Mouse (Mus musculus) forebrain, embryonic 12.5 days (tissue): ENCODE measurements at regions not wholly inside any gene's neighbourhood (a gene's known extent, or its start where the extent isn't known, plus 50 kb on each side); places are given as distances from the start of the nearest gene placed in this dataset.
A peak's percentile ranks its signal among the peaks of the same experiment; 100 is the strongest.

ENCODE experiments used
- ATAC-seq: fragments of 200-750 bp; cut with Nextera tagmentation; 2 replicates; pipeline ENCODE4 v1.8.0; 2017; ENCODE audit warnings: moderate TSS enrichment; ENCODE audit not compliant: low FRiP score
- H3K27ac ChIP-seq: fragments of 300-500 bp; sonication (generic); 2 replicates; pipeline ENCODE4 v1.5.1; 2016; ENCODE audit warnings: mild to moderate bottlenecking
- H3K27me3 ChIP-seq: fragments of 300-500 bp; sonication (generic); 2 replicates; pipeline ENCODE4 v1.6.1; 2016; ENCODE audit warnings: mild to moderate bottlenecking
- H3K36me3 ChIP-seq: fragments of 300-500 bp; sonication (generic); replicated peaks from 2 replicates; pipeline ENCODE4 v1.6.1; 2016; ENCODE audit warnings: mild to moderate bottlenecking
- H3K4me1 ChIP-seq: fragments of 300-500 bp; sonication (generic); 2 replicates; pipeline ENCODE4 v1.6.1; 2016
- H3K4me2 ChIP-seq: fragments of 300-500 bp; sonication (generic); 2 replicates; pipeline ENCODE4 v1.6.1; 2016; ENCODE audit warnings: mild to moderate bottlenecking, moderate library complexity
- H3K4me3 ChIP-seq: fragments of 300-500 bp; sonication (generic); replicated peaks from 2 replicates; pipeline ENCODE4 v1.5.1; 2016; ENCODE audit warnings: mild to moderate bottlenecking
- H3K9ac ChIP-seq: fragments of 300-500 bp; sonication (generic); 2 replicates; pipeline ENCODE4 v1.6.1; 2016; ENCODE audit warnings: mild to moderate bottlenecking
- H3K9me3 ChIP-seq: fragments of 300-500 bp; sonication (generic); 2 replicates; pipeline ENCODE4 v1.6.1; 2016
- WGBS: fragments of 180-500 bp; shearing (Covaris S2); methylation state at CpG from one replicate; pipeline ENCODE4 v1.1.7; 2016; 5-methylcytosine and 5-hydroxymethylcytosine counted together

- peak overlapping the region; percentile 32 for H3K4me2 ChIP-seq
- H3K4me3 ChIP-seq: no peak overlapping the region
These were observed 412.3 kb downstream of the Epha4 start for GRCm38 (mm10) chr1:77102421-77103133.

GRCm38 (mm10) chr1:77109861-77110785 is 404.8 kb downstream of the Epha4 start:
- peaks cover 7% of the 10 kb centered on the region for H3K4me1 ChIP-seq
- ATAC-seq: no peak
- no peaks in the 10 kb centered on the region for H3K27me3 ChIP-seq
- WGBS: 50% methylated on average over 6 of the region's 6 CpGs
- no peaks in the 10 kb centered on the region for H3K9me3 ChIP-seq
- H3K4me3 ChIP-seq: no peak overlapping the region
- H3K4me2 ChIP-seq: no peak overlapping the region
- no peak overlapping the region for H3K9ac ChIP-seq
- H3K27ac ChIP-seq: no peak overlapping the region; the same call in 1 of the 2 replicates
- H3K36me3 ChIP-seq: no peaks in the 10 kb centered on the region

More at GRCm38 (mm10) chr1:77102421-77103133, 412.3 kb downstream of the Epha4 start:
- H3K36me3 ChIP-seq: no peaks in the 10 kb centered on the region
- peaks cover 9% of the 10 kb centered on the region for H3K27me3 ChIP-seq
- ATAC-seq: peak; percentile 11; the same call in 1 of the 2 replicates
- 26% methylated on average over 13 of the region's 13 CpGs for WGBS
- H3K9me3 ChIP-seq: no peaks in the 10 kb centered on the region
- peaks cover 19% of the 10 kb centered on the region for H3K4me1 ChIP-seq
- no peak overlapping the region for H3K9ac ChIP-seq
- H3K27ac ChIP-seq: no peak overlapping the region

GRCm38 (mm10) chr1:77128411-77128810 is 386.5 kb downstream of the Epha4 start:
- 43% methylated on average over 3 of the region's 3 CpGs for WGBS
- no peak overlapping the region for H3K9ac ChIP-seq
- no peaks in the 10 kb centered on the region for H3K9me3 ChIP-seq
- H3K27me3 ChIP-seq: no peaks in the 10 kb centered on the region; the same call in 1 of the 2 replicates
- no peak for ATAC-seq
- 0 out of 2 replicates have a peak overlapping the region, but pooled peaks have one; percentile 36 for H3K27ac ChIP-seq
- H3K36me3 ChIP-seq: no peaks in the 10 kb centered on the region
- H3K4me2 ChIP-seq: no peak overlapping the region
- H3K4me1 ChIP-seq: peaks cover 9% of the 10 kb centered on the region; the same call in 1 of the 2 replicates
- no peak overlapping the region for H3K4me3 ChIP-seq

- WGBS: 3% methylated on average over 6 of the region's 6 CpGs
- Histone ChIP-seq H3K27ac (no peak overlapping the region), H3K36me3 (no peaks in the 10 kb centered on the region), H3K9me3 (no peaks in the 10 kb centered on the region), H3K4me1 (peaks cover 6% of the 10 kb centered on the region; the same call in 1 of the 2 replicates), H3K9ac (no peak overlapping the region), H3K4me2 (no peak overlapping the region), H3K4me3 (no peak overlapping the region), H3K27me3 (0 out of 2 replicates have a peak, but pooled peaks cover 9% of the 10 kb centered on the region)
- no peak for ATAC-seq
These were observed 377.2 kb downstream of the Epha4 start for GRCm38 (mm10) chr1:77137663-77138062.

- no peak overlapping the region for H3K9ac ChIP-seq
- WGBS: 52% methylated on average over 7 of the region's 7 CpGs
- H3K4me1 ChIP-seq: peaks cover 6% of the 10 kb centered on the region; the same call in 1 of the 2 replicates
- H3K9me3 ChIP-seq: no peaks in the 10 kb centered on the region
- no peak overlapping the region for H3K27ac ChIP-seq
- H3K27me3 ChIP-seq: 0 out of 2 replicates have a peak, but pooled peaks cover 8% of the 10 kb centered on the region
- no peaks in the 10 kb centered on the region for H3K36me3 ChIP-seq
- H3K4me2 ChIP-seq: no peak overlapping the region
- no peak overlapping the region for H3K4me3 ChIP-seq
- no peak for ATAC-seq
These were observed 374.0 kb downstream of the Epha4 start for GRCm38 (mm10) chr1:77140906-77141305.

GRCm38 (mm10) chr1:77148052-77148451 is 366.8 kb downstream of the Epha4 start:
- no peak overlapping the region for H3K27ac ChIP-seq
- H3K4me2 ChIP-seq: no peak overlapping the region
- H3K9ac ChIP-seq: no peak overlapping the region
- WGBS: 96% methylated on average over 4 of the region's 4 CpGs
- H3K36me3 ChIP-seq: no peaks in the 10 kb centered on the region
- H3K4me1 ChIP-seq: no peaks in the 10 kb centered on the region
- no peaks in the 10 kb centered on the region for H3K27me3 ChIP-seq
- H3K4me3 ChIP-seq: no peak overlapping the region
- no peak for ATAC-seq
- no peaks in the 10 kb centered on the region for H3K9me3 ChIP-seq

- Histone ChIP-seq H3K27ac (no peak overlapping the region), H3K4me2 (no peak overlapping the region), H3K9ac (no peak overlapping the region), H3K4me3 (no peak overlapping the region), H3K27me3 (no peaks in the 10 kb centered on the region), H3K36me3 (no peaks in the 10 kb centered on the region), H3K9me3 (no peaks in the 10 kb centered on the region), H3K4me1 (no peaks in the 10 kb centered on the region)
- no peak for ATAC-seq
- WGBS: 67% methylated on average over 4 of the region's 4 CpGs
These were observed 346.6 kb downstream of the Epha4 start for GRCm38 (mm10) chr1:77168316-77168715.

- no peaks in the 10 kb centered on the region for H3K9me3 ChIP-seq
- no peak overlapping the region for H3K27ac ChIP-seq
- H3K4me2 ChIP-seq: no peak overlapping the region
- no peaks in the 10 kb centered on the region for H3K36me3 ChIP-seq
- 0 out of 2 replicates have a peak, but pooled peaks cover 3% of the 10 kb centered on the region for H3K4me1 ChIP-seq
- ATAC-seq: no peak
- no peaks in the 10 kb centered on the region for H3K27me3 ChIP-seq
- WGBS: 83% methylated on average over 1 of the region's 1 CpGs
- no peak overlapping the region for H3K9ac ChIP-seq
- H3K4me3 ChIP-seq: no peak overlapping the region
These were observed 342.4 kb downstream of the Epha4 start for GRCm38 (mm10) chr1:77172463-77172862.

- ATAC-seq: no peak
- WGBS: 93% methylated on average over 4 of the region's 4 CpGs
- Histone ChIP-seq H3K4me2 (no peak overlapping the region), H3K9me3 (no peaks in the 10 kb centered on the region), H3K9ac (no peak overlapping the region), H3K27me3 (no peaks in the 10 kb centered on the region), H3K4me3 (no peak overlapping the region), H3K4me1 (0 out of 2 replicates have a peak, but pooled peaks cover 3% of the 10 kb centered on the region), H3K27ac (no peak overlapping the region), H3K36me3 (no peaks in the 10 kb centered on the region)
These were observed 340.1 kb downstream of the Epha4 start for GRCm38 (mm10) chr1:77174801-77175200.

GRCm38 (mm10) chr1:77175214-77175613 is 339.7 kb downstream of the Epha4 start:
- Histone ChIP-seq H3K27me3 (no peaks in the 10 kb centered on the region), H3K4me2 (no peak overlapping the region), H3K36me3 (no peaks in the 10 kb centered on the region), H3K4me1 (0 out of 2 replicates have a peak, but pooled peaks cover 3% of the 10 kb centered on the region), H3K4me3 (no peak overlapping the region), H3K9me3 (no peaks in the 10 kb centered on the region), H3K27ac (no peak overlapping the region), H3K9ac (no peak overlapping the region)
- no peak for ATAC-seq
- 77% methylated on average over 3 of the region's 3 CpGs for WGBS

GRCm38 (mm10) chr1:77176516-77176915 is 338.4 kb downstream of the Epha4 start:
- Histone ChIP-seq H3K27ac (no peak overlapping the region), H3K4me1 (0 out of 2 replicates have a peak, but pooled peaks cover 3% of the 10 kb centered on the region), H3K9me3 (no peaks in the 10 kb centered on the region), H3K9ac (no peak overlapping the region), H3K36me3 (no peaks in the 10 kb centered on the region), H3K4me3 (no peak overlapping the region), H3K27me3 (no peaks in the 10 kb centered on the region), H3K4me2 (no peak overlapping the region)
- WGBS: 94% methylated on average over 2 of the region's 2 CpGs
- ATAC-seq: no peak

GRCm38 (mm10) chr1:77183965-77184364 is 330.9 kb downstream of the Epha4 start:
- Histone ChIP-seq H3K9ac (no peak overlapping the region), H3K27me3 (no peaks in the 10 kb centered on the region), H3K4me2 (no peak overlapping the region), H3K4me1 (no peaks in the 10 kb centered on the region), H3K9me3 (no peaks in the 10 kb centered on the region), H3K36me3 (no peaks in the 10 kb centered on the region), H3K27ac (no peak overlapping the region), H3K4me3 (no peak overlapping the region)
- 96% methylated on average over 2 of the region's 2 CpGs for WGBS
- ATAC-seq: no peak
